Mouse (Mus musculus): ENCODE measurements around the gene Atg14. TPM values are rescaled to one million over a fixed set of nuclear protein-coding genes. Genes with fewer than 3 reads are reported as not detected.

Atg14 gene
- polyA plus RNA-seq, 1 experiment: 16.0 TPM

- Histone ChIP-seq H3K4me3 (replicated peaks; ENCODE audit: insufficient read depth, low read depth, low read length) (no peak overlapping the region), H3K4me1 (ENCODE audit: control insufficient read depth, insufficient read depth, low read length) (peaks cover 13% of the 10 kb centered on the region), H3K27me3 (ENCODE audit: control insufficient read depth, insufficient read depth, low read length) (no peaks in the 10 kb centered on the region), H3K27ac (ENCODE audit: insufficient read depth, low read length) (no peak overlapping the region)
- no peak for DNase-seq
- WGBS: 90% methylated on average over 6 of the region's 6 CpGs
- TF ChIP-seq CTCF (IDR thresholded peaks at IDR 0.05; ENCODE audit: borderline replicate concordance, insufficient read depth, low read depth, low read length): no peak
- no peak for TF ChIP-seq POLR2A (IDR thresholded peaks at IDR 0.05; ENCODE audit: borderline replicate concordance, insufficient read depth, low read length)
These were observed 53.7 kb downstream of the Atg14 start for GRCm38 (mm10) chr14:47516755-47517154.

- no peak for DNase-seq
- 87% methylated on average over 8 of the region's 8 CpGs for WGBS
- TF ChIP-seq POLR2A (IDR thresholded peaks at IDR 0.05; ENCODE audit: borderline replicate concordance, insufficient read depth, low read length) (no peak), CTCF (IDR thresholded peaks at IDR 0.05; ENCODE audit: borderline replicate concordance, insufficient read depth, low read depth, low read length) (no peak)
- Histone ChIP-seq H3K27me3 (ENCODE audit: control insufficient read depth, insufficient read depth, low read length) (no peaks in the 10 kb centered on the region), H3K4me1 (ENCODE audit: control insufficient read depth, insufficient read depth, low read length) (peaks cover 13% of the 10 kb centered on the region), H3K4me3 (replicated peaks; ENCODE audit: insufficient read depth, low read depth, low read length) (no peak overlapping the region), H3K27ac (ENCODE audit: insufficient read depth, low read length) (no peak overlapping the region)
These were observed 54.8 kb downstream of the Atg14 start for GRCm38 (mm10) chr14:47515636-47516035.

GRCm38 (mm10) chr14:47514816-47515453 is 55.5 kb downstream of the Atg14 start:
- H3K27ac ChIP-seq (ENCODE audit: insufficient read depth, low read length): no peak overlapping the region
- 64% methylated on average over 7 of the region's 7 CpGs for WGBS
- no peak for TF ChIP-seq POLR2A (IDR thresholded peaks at IDR 0.05; ENCODE audit: borderline replicate concordance, insufficient read depth, low read length)
- no peak for DNase-seq
- no peaks in the 10 kb centered on the region for H3K27me3 ChIP-seq (ENCODE audit: control insufficient read depth, insufficient read depth, low read length)
- no peak overlapping the region for H3K4me3 ChIP-seq (replicated peaks; ENCODE audit: insufficient read depth, low read depth, low read length)
- peaks cover 13% of the 10 kb centered on the region for H3K4me1 ChIP-seq (ENCODE audit: control insufficient read depth, insufficient read depth, low read length)

- 95% methylated on average over 3 of the region's 3 CpGs for WGBS
- TF ChIP-seq CTCF (IDR thresholded peaks at IDR 0.05; ENCODE audit: borderline replicate concordance, insufficient read depth, low read depth, low read length) (no peak), POLR2A (IDR thresholded peaks at IDR 0.05; ENCODE audit: borderline replicate concordance, insufficient read depth, low read length) (no peak)
- Histone ChIP-seq H3K27ac (ENCODE audit: insufficient read depth, low read length) (no peak overlapping the region), H3K4me3 (replicated peaks; ENCODE audit: insufficient read depth, low read depth, low read length) (no peak overlapping the region), H3K27me3 (ENCODE audit: control insufficient read depth, insufficient read depth, low read length) (no peaks in the 10 kb centered on the region), H3K4me1 (ENCODE audit: control insufficient read depth, insufficient read depth, low read length) (peaks cover 13% of the 10 kb centered on the region)
- no peak for DNase-seq
These were observed 56.8 kb downstream of the Atg14 start for GRCm38 (mm10) chr14:47513606-47514005.

- no peaks in the 10 kb centered on the region for H3K27me3 ChIP-seq (ENCODE audit: control insufficient read depth, insufficient read depth, low read length)
- WGBS: 91% methylated on average over 4 of the region's 4 CpGs
- DNase-seq: no peak
- no peak for TF ChIP-seq POLR2A (IDR thresholded peaks at IDR 0.05; ENCODE audit: borderline replicate concordance, insufficient read depth, low read length)
- no peak for TF ChIP-seq CTCF (IDR thresholded peaks at IDR 0.05; ENCODE audit: borderline replicate concordance, insufficient read depth, low read depth, low read length)
- H3K4me1 ChIP-seq (ENCODE audit: control insufficient read depth, insufficient read depth, low read length): peaks cover 2% of the 10 kb centered on the region; the same call in 1 of the 2 replicates
- no peak overlapping the region for H3K27ac ChIP-seq (ENCODE audit: insufficient read depth, low read length)
- no peak overlapping the region for H3K4me3 ChIP-seq (replicated peaks; ENCODE audit: insufficient read depth, low read depth, low read length)
These were observed 60.2 kb downstream of the Atg14 start for GRCm38 (mm10) chr14:47510244-47510643.

- DNase-seq: no peak
These were observed 62.4 kb downstream of the Atg14 start for GRCm38 (mm10) chr14:47508035-47508434.

GRCm38 (mm10) chr14:47506676-47507075 is 63.8 kb downstream of the Atg14 start:
- no peak for TF ChIP-seq POLR2A (IDR thresholded peaks at IDR 0.05; ENCODE audit: borderline replicate concordance, insufficient read depth, low read length)
- no peak for TF ChIP-seq CTCF (IDR thresholded peaks at IDR 0.05; ENCODE audit: borderline replicate concordance, insufficient read depth, low read depth, low read length)
- no peaks in the 10 kb centered on the region for H3K27me3 ChIP-seq (ENCODE audit: control insufficient read depth, insufficient read depth, low read length)
- DNase-seq: no peak
- H3K4me3 ChIP-seq (replicated peaks; ENCODE audit: insufficient read depth, low read depth, low read length): no peak overlapping the region
- no peaks in the 10 kb centered on the region for H3K4me1 ChIP-seq (ENCODE audit: control insufficient read depth, insufficient read depth, low read length)
- WGBS: 76% methylated on average over 5 of the region's 5 CpGs
- no peak overlapping the region for H3K27ac ChIP-seq (ENCODE audit: insufficient read depth, low read length)

More at GRCm38 (mm10) chr14:47508035-47508434, 62.4 kb downstream of the Atg14 start:
- H3K4me3 ChIP-seq (replicated peaks; ENCODE audit: insufficient read depth, low read depth, low read length): no peak overlapping the region
- H3K4me1 ChIP-seq (ENCODE audit: control insufficient read depth, insufficient read depth, low read length): peaks cover 2% of the 10 kb centered on the region; the same call in 1 of the 2 replicates
- no peaks in the 10 kb centered on the region for H3K27me3 ChIP-seq (ENCODE audit: control insufficient read depth, insufficient read depth, low read length)
- H3K27ac ChIP-seq (ENCODE audit: insufficient read depth, low read length): no peak overlapping the region
- TF ChIP-seq CTCF (IDR thresholded peaks at IDR 0.05; ENCODE audit: borderline replicate concordance, insufficient read depth, low read depth, low read length): no peak
- no peak for TF ChIP-seq POLR2A (IDR thresholded peaks at IDR 0.05; ENCODE audit: borderline replicate concordance, insufficient read depth, low read length)

- DNase-seq: no peak
- Histone ChIP-seq H3K4me3 (replicated peaks; ENCODE audit: insufficient read depth, low read depth, low read length) (no peak overlapping the region), H3K27ac (ENCODE audit: insufficient read depth, low read length) (no peak overlapping the region), H3K4me1 (ENCODE audit: control insufficient read depth, insufficient read depth, low read length) (no peaks in the 10 kb centered on the region), H3K27me3 (ENCODE audit: control insufficient read depth, insufficient read depth, low read length) (no peaks in the 10 kb centered on the region)
- 81% methylated on average over 3 of the region's 3 CpGs for WGBS
- no peak for TF ChIP-seq POLR2A (IDR thresholded peaks at IDR 0.05; ENCODE audit: borderline replicate concordance, insufficient read depth, low read length)
- no peak for TF ChIP-seq CTCF (IDR thresholded peaks at IDR 0.05; ENCODE audit: borderline replicate concordance, insufficient read depth, low read depth, low read length)
These were observed 66.4 kb downstream of the Atg14 start for GRCm38 (mm10) chr14:47504036-47504435.

All from cerebellum, adult 2 months (tissue).